Mouse (Mus musculus) heart, embryonic 11.5 days (tissue): ENCODE results near the gene Exoc6. TPM values are rescaled to one million over a fixed set of nuclear protein-coding genes. Genes with fewer than 3 reads are reported as not detected.
A peak's percentile ranks its signal among the peaks of the same experiment; 100 is the strongest.

Experiments
- ATAC-seq: fragments of 200-750 bp; cut with Nextera tagmentation; replicated peaks from 2 replicates; pipeline ENCODE4 v1.8.0; 2017; ENCODE audit warnings: moderate library complexity; ENCODE audit not compliant: insufficient number of reproducible peaks, low FRiP score, low TSS enrichment
- H3K27ac ChIP-seq: fragments of 300-500 bp; sonication (generic); 2 replicates; pipeline ENCODE4 v1.5.1; 2014; ENCODE audit warnings: mild to moderate bottlenecking, low read depth, low read length
- H3K27me3 ChIP-seq: fragments of 300-500 bp; sonication (generic); 2 replicates; pipeline ENCODE4 v1.6.1; 2014; ENCODE audit warnings: mild to moderate bottlenecking, low read length, mixed read lengths; ENCODE audit not compliant: control insufficient read depth, insufficient read depth
- H3K36me3 ChIP-seq: fragments of 300-500 bp; sonication (generic); 2 replicates; pipeline ENCODE4 v1.6.1; 2014; ENCODE audit warnings: mild to moderate bottlenecking, low read length, moderate library complexity, mixed read lengths; ENCODE audit not compliant: control insufficient read depth, insufficient read depth
- H3K4me1 ChIP-seq: fragments of 300-500 bp; sonication (generic); 2 replicates; pipeline ENCODE4 v1.6.1; 2014; ENCODE audit warnings: low read length; ENCODE audit not compliant: control insufficient read depth, insufficient read depth
- H3K4me2 ChIP-seq: fragments of 300-500 bp; sonication (generic); 2 replicates; pipeline ENCODE4 v1.6.1; 2014; ENCODE audit warnings: mild to moderate bottlenecking, moderate library complexity
- H3K4me3 ChIP-seq: fragments of 300-500 bp; sonication (generic); 2 replicates; pipeline ENCODE4 v1.5.1; 2014; ENCODE audit warnings: low read depth, low read length
- H3K9ac ChIP-seq: fragments of 300-500 bp; sonication (generic); 2 replicates; pipeline ENCODE4 v1.6.1; 2014; ENCODE audit warnings: mild to moderate bottlenecking, low read depth, low read length, moderate library complexity
- H3K9me3 ChIP-seq: fragments of 300-500 bp; sonication (generic); replicated peaks from 2 replicates; pipeline ENCODE4 v1.6.1; 2016; ENCODE audit warnings: low read length; ENCODE audit not compliant: control insufficient read depth
- WGBS: fragments of 180-500 bp; shearing (Covaris S2); extraction: QIAGEN DNeasy Blood & Tissue Kit; methylation state at CpG from one replicate; pipeline ENCODE4 v1.1.7; 2014; ENCODE audit not compliant: insufficient replicate concordance; 5-methylcytosine and 5-hydroxymethylcytosine counted together
- polyA plus RNA-seq: library from polyadenylated mRNA; unstranded; fragments of >200 nt; fragmentation: Nextera tagmentation; extraction: Ambion mirVana; gene quantifications from 2 replicates; pipeline ENCODE4 v1.2.1, GENCODE M21; 2014

Exoc6 gene
- polyA plus RNA-seq, result 22.3 TPM in 2 replicates

DNA sequence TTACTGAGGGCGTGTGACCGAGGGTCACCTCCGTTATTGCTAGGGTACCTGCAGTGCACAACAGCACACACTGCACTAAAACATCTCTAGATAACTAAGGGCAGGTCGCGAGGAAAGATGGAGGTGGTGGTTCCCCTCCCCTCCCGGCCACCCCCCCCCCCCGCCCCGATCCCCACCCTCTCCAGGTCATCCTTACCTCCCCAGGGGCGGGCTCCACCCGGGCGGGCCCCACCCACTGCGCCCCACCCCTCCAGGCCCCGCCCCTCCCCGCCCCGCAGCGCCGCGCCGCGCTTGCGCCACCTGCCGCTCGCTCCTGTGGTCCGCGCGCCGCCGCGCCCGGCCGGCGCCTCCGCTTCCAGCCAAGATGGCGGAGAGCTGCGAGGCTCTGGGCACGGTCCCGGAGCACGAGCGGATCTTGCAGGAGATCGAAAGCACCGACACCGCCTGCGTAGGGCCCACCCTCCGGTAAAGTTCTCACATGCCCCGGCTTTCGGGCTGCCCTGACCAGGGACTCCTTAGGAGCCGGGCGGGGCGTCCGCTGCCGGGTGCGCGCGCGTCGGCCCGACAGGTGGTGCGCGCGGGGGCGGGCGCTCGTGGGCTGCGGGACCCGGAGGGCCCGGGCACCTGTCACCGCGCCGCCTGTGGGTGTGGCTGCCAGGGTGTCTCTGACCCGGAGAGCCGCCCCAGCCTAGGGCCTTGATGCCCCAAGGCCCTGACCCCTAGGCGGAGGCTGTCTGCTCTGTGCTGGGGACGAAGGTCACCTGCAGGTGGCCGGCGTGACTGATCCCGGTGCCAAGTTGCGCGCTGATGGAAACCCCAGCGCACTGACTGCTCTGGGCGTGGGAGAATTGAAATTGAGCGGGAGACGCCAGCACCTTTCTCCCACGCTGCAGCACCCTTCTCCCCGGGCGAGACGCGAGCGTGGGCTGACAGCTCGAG, at the start of gene Exoc6:
TSS of gene Exoc6 (plus strand) at position 318 of the 939 bp plus-strand sequence.
- H3K4me2 ChIP-seq, result peak within 1 kb of the TSS; percentile 95
- H3K4me3 ChIP-seq, result peak within 1 kb of the TSS; percentile 87
- H3K9ac ChIP-seq, result peak within 1 kb of the TSS; percentile 93
- ATAC-seq, result peak; percentile 83
- peak within 1 kb of the TSS; percentile 78 for H3K27ac ChIP-seq
- H3K27me3 ChIP-seq, result no peaks in the 10 kb centered on the region
- no peaks in the 10 kb centered on the region for H3K9me3 ChIP-seq
- 1% methylated on average over 76 of the region's 89 CpGs for WGBS
- H3K4me1 ChIP-seq, result peaks cover 4% of the 10 kb centered on the region; the same call in 1 of the 2 replicates
- H3K36me3 ChIP-seq, result no peaks in the 10 kb centered on the region

GRCm38 (mm10) chr19:37502996-37503395, 47.2 kb upstream of the Exoc6 start:
- no peaks in the 10 kb centered on the region for H3K4me1 ChIP-seq
- no peaks in the 10 kb centered on the region for H3K9me3 ChIP-seq
- H3K9ac ChIP-seq, result no peak overlapping the region
- ATAC-seq, result no peak
- no peak overlapping the region for H3K27ac ChIP-seq
- WGBS, result 77% methylated on average over 8 of the region's 8 CpGs
- no peak overlapping the region for H3K4me3 ChIP-seq
- no peak overlapping the region for H3K4me2 ChIP-seq
- no peaks in the 10 kb centered on the region for H3K36me3 ChIP-seq
- H3K27me3 ChIP-seq, result peaks cover 4% of the 10 kb centered on the region; the same call in 1 of the 2 replicates

DNA sequence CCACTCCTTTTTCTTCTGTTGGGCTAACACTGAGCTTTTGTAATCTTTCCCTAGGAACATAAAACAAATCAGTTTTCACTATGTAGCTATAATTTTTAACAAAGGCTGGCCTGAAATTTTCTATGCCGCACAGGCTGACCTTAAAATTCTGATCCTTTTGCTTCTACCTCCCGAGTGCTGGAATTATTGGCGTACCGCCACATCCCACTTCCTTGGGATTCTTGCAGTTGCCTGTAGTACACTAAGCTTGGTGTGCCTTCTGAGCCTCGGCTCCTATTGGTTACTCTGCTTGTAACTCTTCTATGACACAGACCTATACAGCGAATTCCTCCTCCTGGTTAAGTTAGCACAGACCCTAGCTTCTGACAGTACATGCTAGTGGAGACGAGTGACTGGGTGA, 44.2 kb upstream of the Exoc6 start:
- Histone ChIP-seq H3K27ac (no peak overlapping the region), H3K36me3 (no peaks in the 10 kb centered on the region), H3K4me1 (no peaks in the 10 kb centered on the region), H3K4me2 (no peak overlapping the region), H3K9ac (no peak overlapping the region), H3K9me3 (no peaks in the 10 kb centered on the region), H3K4me3 (no peak overlapping the region), H3K27me3 (peaks cover 4% of the 10 kb centered on the region; the same call in 1 of the 2 replicates)
- no peak for ATAC-seq
- WGBS, result 69% methylated on average over 7 of the region's 7 CpGs

DNA sequence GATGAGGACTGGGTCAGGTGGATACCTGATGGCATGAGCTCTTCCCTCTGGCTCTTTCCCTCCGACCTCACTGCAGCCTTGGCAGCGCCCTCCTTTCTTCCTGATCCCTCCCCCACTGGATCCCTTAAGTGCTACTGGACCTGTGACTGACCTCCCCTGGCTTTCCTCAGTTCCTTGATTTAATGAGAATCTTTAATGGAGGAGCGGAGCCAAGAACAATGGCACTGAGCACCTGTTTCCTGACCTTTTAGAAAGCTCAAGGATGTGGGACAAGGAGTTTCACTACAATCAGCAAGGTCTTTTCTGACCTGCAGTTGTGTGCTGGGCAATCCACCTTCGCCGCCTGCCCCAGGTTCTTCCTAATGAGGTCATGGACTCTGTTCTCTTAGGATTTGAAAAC, 43.6 kb upstream of the Exoc6 start:
- H3K4me2 ChIP-seq, result no peak overlapping the region
- WGBS, result 57% methylated on average over 5 of the region's 5 CpGs
- H3K4me3 ChIP-seq, result no peak overlapping the region
- no peaks in the 10 kb centered on the region for H3K36me3 ChIP-seq
- no peak overlapping the region for H3K9ac ChIP-seq
- peaks cover 4% of the 10 kb centered on the region; the same call in 1 of the 2 replicates for H3K27me3 ChIP-seq
- no peaks in the 10 kb centered on the region for H3K9me3 ChIP-seq
- ATAC-seq, result no peak
- no peak overlapping the region for H3K27ac ChIP-seq
- no peaks in the 10 kb centered on the region for H3K4me1 ChIP-seq

DNA sequence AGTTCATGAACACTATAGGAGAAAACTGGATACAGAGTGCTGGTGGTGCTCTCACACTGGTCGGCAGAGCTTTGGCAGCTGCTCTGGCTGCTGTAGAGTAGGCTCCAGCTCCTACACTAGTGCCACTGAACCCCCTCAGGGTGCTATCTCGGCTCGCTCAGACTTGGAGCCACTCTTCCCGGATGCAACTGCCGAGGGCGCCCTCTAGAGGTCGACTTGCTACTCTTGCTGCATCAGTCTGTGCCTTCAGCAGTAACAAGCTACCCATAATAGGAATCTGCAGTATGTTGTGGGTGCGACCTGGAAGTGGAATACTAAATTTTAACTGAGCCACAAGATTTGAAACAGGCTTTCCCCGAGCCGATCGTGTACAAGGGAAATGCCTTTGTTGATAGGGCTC, 40.5 kb upstream of the Exoc6 start:
- H3K27me3 ChIP-seq, result peaks cover 4% of the 10 kb centered on the region; the same call in 1 of the 2 replicates
- no peak overlapping the region for H3K4me2 ChIP-seq
- H3K4me1 ChIP-seq, result no peaks in the 10 kb centered on the region
- no peak overlapping the region for H3K4me3 ChIP-seq
- no peaks in the 10 kb centered on the region for H3K9me3 ChIP-seq
- peak; percentile 61; the same call in 1 of the 2 replicates for ATAC-seq
- H3K36me3 ChIP-seq, result no peaks in the 10 kb centered on the region
- WGBS, result 5% methylated on average over 11 of the region's 11 CpGs
- no peak overlapping the region for H3K9ac ChIP-seq
- H3K27ac ChIP-seq, result no peak overlapping the region

- Histone ChIP-seq H3K27ac (no peak overlapping the region), H3K4me3 (no peak overlapping the region), H3K4me2 (no peak overlapping the region), H3K4me1 (peaks cover 8% of the 10 kb centered on the region), H3K36me3 (no peaks in the 10 kb centered on the region), H3K9ac (no peak overlapping the region), H3K9me3 (no peaks in the 10 kb centered on the region), H3K27me3 (no peaks in the 10 kb centered on the region)
- no peak for ATAC-seq
- WGBS, result 59% methylated on average over 7 of the region's 7 CpGs
Measured at GRCm38 (mm10) chr19:37514811-37515292, 35.4 kb upstream of the Exoc6 start.

GRCm38 (mm10) chr19:37517419-37517818, 32.8 kb upstream of the Exoc6 start:
- H3K4me2 ChIP-seq, result peak overlapping the region; percentile 39
- H3K4me1 ChIP-seq, result peaks cover 14% of the 10 kb centered on the region
- WGBS, result 20% methylated on average over 7 of the region's 7 CpGs
- H3K9ac ChIP-seq, result 0 out of 2 replicates have a peak overlapping the region, but pooled peaks have one; percentile 34
- H3K36me3 ChIP-seq, result no peaks in the 10 kb centered on the region
- ATAC-seq, result no peak
- H3K9me3 ChIP-seq, result no peaks in the 10 kb centered on the region
- H3K27ac ChIP-seq, result no peak overlapping the region
- no peaks in the 10 kb centered on the region for H3K27me3 ChIP-seq
- no peak overlapping the region for H3K4me3 ChIP-seq

DNA sequence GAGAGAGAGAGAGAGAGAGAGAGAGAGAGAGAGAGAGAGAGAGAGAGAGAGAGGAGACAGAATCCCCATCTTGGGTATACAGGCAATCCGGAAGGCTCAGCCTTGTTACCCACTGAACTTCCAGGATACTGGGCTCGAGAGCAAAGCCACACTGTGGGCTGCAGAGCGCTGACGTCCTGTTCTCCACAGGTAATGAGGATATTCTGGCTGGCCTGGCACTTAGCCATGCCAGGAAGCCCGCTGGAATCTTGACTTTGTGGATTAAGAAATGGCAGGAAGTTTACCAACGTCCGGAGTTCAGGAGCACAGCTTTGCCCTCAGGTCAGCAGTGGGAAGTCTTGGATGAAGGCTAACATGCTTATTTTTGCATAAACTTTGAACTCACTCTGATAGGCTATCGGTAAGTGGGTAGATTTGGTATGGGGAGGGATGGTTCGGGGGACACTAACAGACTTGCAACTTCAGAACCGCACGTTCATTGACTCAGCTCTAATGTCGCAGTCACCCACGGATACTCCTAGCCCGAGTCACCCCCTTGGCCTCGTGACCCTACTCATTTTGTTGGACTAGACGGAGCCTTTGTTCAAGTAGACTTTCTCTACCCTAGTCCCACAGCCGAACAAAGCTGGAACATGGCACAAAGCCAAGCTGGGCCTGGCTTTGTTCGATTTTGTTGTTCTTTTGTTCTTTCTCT, 29.3 kb upstream of the Exoc6 start:
- no peak overlapping the region for H3K4me2 ChIP-seq
- ATAC-seq, result no peak
- WGBS, result 66% methylated on average over 18 of the region's 18 CpGs

More for the DNA sequence above, 29.3 kb upstream of the Exoc6 start:
- no peaks in the 10 kb centered on the region for H3K9me3 ChIP-seq
- no peak overlapping the region for H3K4me3 ChIP-seq
- no peak overlapping the region for H3K27ac ChIP-seq
- peaks cover 14% of the 10 kb centered on the region for H3K4me1 ChIP-seq
- H3K27me3 ChIP-seq, result 0 out of 2 replicates have a peak, but pooled peaks cover under 1% of the 10 kb centered on the region
- no peaks in the 10 kb centered on the region for H3K36me3 ChIP-seq
- no peak overlapping the region for H3K9ac ChIP-seq
